Mouse (Mus musculus): ENCODE results near the gene Ntpcr. TPM values are rescaled to one million over a fixed set of nuclear protein-coding genes. Genes with fewer than 3 reads are reported as not detected.
A peak's percentile ranks its signal among the peaks of the same experiment; 100 is the strongest.

The Ntpcr gene
- polyA plus RNA-seq, 1 experiment from 2014 or later = 12.2 TPM

- H3K9me3 ChIP-seq (replicated peaks; ENCODE audit: control insufficient read depth, low read length) = no peaks in the 10 kb centered on the region
- H3K9ac ChIP-seq (ENCODE audit: low read depth, low read length) = no peak overlapping the region
- H3K4me2 ChIP-seq (ENCODE audit: low read depth, low read length) = no peak overlapping the region
- H3K27ac ChIP-seq (ENCODE audit: low read length) = no peak overlapping the region
- no peaks in the 10 kb centered on the region for H3K36me3 ChIP-seq (ENCODE audit: control insufficient read depth, insufficient read depth)
- 44% methylated on average over 9 of the region's 9 CpGs for WGBS (ENCODE audit: insufficient replicate concordance)
- H3K27me3 ChIP-seq (ENCODE audit: control insufficient read depth, insufficient read depth, low read depth, low read length) = no peaks in the 10 kb centered on the region
- no peak overlapping the region for H3K4me3 ChIP-seq (ENCODE audit: low read depth, low read length)
- H3K4me1 ChIP-seq (ENCODE audit: control insufficient read depth, low read depth, low read length) = no peaks in the 10 kb centered on the region
- no peak for ATAC-seq (ENCODE audit: low read depth)
Observed at GRCm38 (mm10) chr8:125756391-125757105, 26.8 kb downstream of the Ntpcr start.

- Histone ChIP-seq H3K9ac (ENCODE audit: low read depth, low read length) (no peak overlapping the region), H3K9me3 (replicated peaks; ENCODE audit: control insufficient read depth, low read length) (no peaks in the 10 kb centered on the region), H3K27me3 (ENCODE audit: control insufficient read depth, insufficient read depth, low read depth, low read length) (no peaks in the 10 kb centered on the region), H3K4me2 (ENCODE audit: low read depth, low read length) (no peak overlapping the region), H3K4me1 (ENCODE audit: control insufficient read depth, low read depth, low read length) (no peaks in the 10 kb centered on the region), H3K36me3 (ENCODE audit: control insufficient read depth, insufficient read depth) (no peaks in the 10 kb centered on the region), H3K4me3 (ENCODE audit: low read depth, low read length) (no peak overlapping the region), H3K27ac (ENCODE audit: low read length) (no peak overlapping the region)
- no peak for ATAC-seq (ENCODE audit: low read depth)
- WGBS (ENCODE audit: insufficient replicate concordance) = 29% methylated on average over 1 of the region's 1 CpGs
Observed at GRCm38 (mm10) chr8:125757106-125757496, 27.3 kb downstream of the Ntpcr start.

- no peak for ATAC-seq (ENCODE audit: low read depth)
- WGBS (ENCODE audit: insufficient replicate concordance) = 32% methylated on average over 10 of the region's 10 CpGs
Observed at GRCm38 (mm10) chr8:125759022-125759421, 29.3 kb downstream of the Ntpcr start.

GRCm38 (mm10) chr8:125763066-125763786 is 33.5 kb downstream of the Ntpcr start:
- H3K9ac ChIP-seq (ENCODE audit: low read depth, low read length) = no peak overlapping the region
- ATAC-seq (ENCODE audit: low read depth) = peak; percentile 53
- no peaks in the 10 kb centered on the region for H3K27me3 ChIP-seq (ENCODE audit: control insufficient read depth, insufficient read depth, low read depth, low read length)
- no peak overlapping the region for H3K4me2 ChIP-seq (ENCODE audit: low read depth, low read length)
- no peaks in the 10 kb centered on the region for H3K9me3 ChIP-seq (replicated peaks; ENCODE audit: control insufficient read depth, low read length)
- no peak overlapping the region for H3K4me3 ChIP-seq (ENCODE audit: low read depth, low read length)
- WGBS (ENCODE audit: insufficient replicate concordance) = 45% methylated on average over 16 of the region's 16 CpGs
- H3K27ac ChIP-seq (ENCODE audit: low read length) = no peak overlapping the region
- no peaks in the 10 kb centered on the region for H3K36me3 ChIP-seq (ENCODE audit: control insufficient read depth, insufficient read depth)
- no peaks in the 10 kb centered on the region for H3K4me1 ChIP-seq (ENCODE audit: control insufficient read depth, low read depth, low read length)

More at GRCm38 (mm10) chr8:125759022-125759421, 29.3 kb downstream of the Ntpcr start:
- H3K4me3 ChIP-seq (ENCODE audit: low read depth, low read length) = no peak overlapping the region
- no peak overlapping the region for H3K27ac ChIP-seq (ENCODE audit: low read length)
- H3K4me2 ChIP-seq (ENCODE audit: low read depth, low read length) = no peak overlapping the region
- no peak overlapping the region for H3K9ac ChIP-seq (ENCODE audit: low read depth, low read length)
- no peaks in the 10 kb centered on the region for H3K27me3 ChIP-seq (ENCODE audit: control insufficient read depth, insufficient read depth, low read depth, low read length)
- no peaks in the 10 kb centered on the region for H3K4me1 ChIP-seq (ENCODE audit: control insufficient read depth, low read depth, low read length)
- no peaks in the 10 kb centered on the region for H3K36me3 ChIP-seq (ENCODE audit: control insufficient read depth, insufficient read depth)
- no peaks in the 10 kb centered on the region for H3K9me3 ChIP-seq (replicated peaks; ENCODE audit: control insufficient read depth, low read length)

GRCm38 (mm10) chr8:125768079-125768478 is 38.3 kb downstream of the Ntpcr start:
- Histone ChIP-seq H3K4me2 (ENCODE audit: low read depth, low read length) (no peak overlapping the region), H3K36me3 (ENCODE audit: control insufficient read depth, insufficient read depth) (no peaks in the 10 kb centered on the region), H3K27ac (ENCODE audit: low read length) (no peak overlapping the region), H3K9me3 (replicated peaks; ENCODE audit: control insufficient read depth, low read length) (no peaks in the 10 kb centered on the region), H3K4me1 (ENCODE audit: control insufficient read depth, low read depth, low read length) (no peaks in the 10 kb centered on the region; the same call in 1 of the 2 replicates), H3K4me3 (ENCODE audit: low read depth, low read length) (no peak overlapping the region), H3K27me3 (ENCODE audit: control insufficient read depth, insufficient read depth, low read depth, low read length) (no peaks in the 10 kb centered on the region), H3K9ac (ENCODE audit: low read depth, low read length) (no peak overlapping the region)
- ATAC-seq (ENCODE audit: low read depth) = no peak
- 72% methylated on average over 10 of the region's 10 CpGs for WGBS (ENCODE audit: insufficient replicate concordance)

GRCm38 (mm10) chr8:125772300-125772699 is 42.5 kb downstream of the Ntpcr start:
- 61% methylated on average over 2 of the region's 2 CpGs for WGBS (ENCODE audit: insufficient replicate concordance)
- Histone ChIP-seq H3K4me2 (ENCODE audit: low read depth, low read length) (no peak overlapping the region), H3K36me3 (ENCODE audit: control insufficient read depth, insufficient read depth) (no peaks in the 10 kb centered on the region), H3K27ac (ENCODE audit: low read length) (no peak overlapping the region), H3K9me3 (replicated peaks; ENCODE audit: control insufficient read depth, low read length) (no peaks in the 10 kb centered on the region), H3K4me1 (ENCODE audit: control insufficient read depth, low read depth, low read length) (no peaks in the 10 kb centered on the region; the same call in 1 of the 2 replicates), H3K27me3 (ENCODE audit: control insufficient read depth, insufficient read depth, low read depth, low read length) (no peaks in the 10 kb centered on the region), H3K9ac (ENCODE audit: low read depth, low read length) (no peak overlapping the region), H3K4me3 (ENCODE audit: low read depth, low read length) (no peak overlapping the region)
- ATAC-seq (ENCODE audit: low read depth) = no peak

GRCm38 (mm10) chr8:125773281-125773803 is 43.6 kb downstream of the Ntpcr start:
- H3K4me1 ChIP-seq (ENCODE audit: control insufficient read depth, low read depth, low read length) = peaks cover 4% of the 10 kb centered on the region
- no peaks in the 10 kb centered on the region for H3K9me3 ChIP-seq (replicated peaks; ENCODE audit: control insufficient read depth, low read length)
- no peak overlapping the region for H3K4me2 ChIP-seq (ENCODE audit: low read depth, low read length)
- no peak overlapping the region for H3K9ac ChIP-seq (ENCODE audit: low read depth, low read length)
- H3K27ac ChIP-seq (ENCODE audit: low read length) = no peak overlapping the region
- H3K36me3 ChIP-seq (ENCODE audit: control insufficient read depth, insufficient read depth) = no peaks in the 10 kb centered on the region
- H3K4me3 ChIP-seq (ENCODE audit: low read depth, low read length) = no peak overlapping the region
- ATAC-seq (ENCODE audit: low read depth) = no peak
- WGBS (ENCODE audit: insufficient replicate concordance) = 58% methylated on average over 7 of the region's 7 CpGs
- no peaks in the 10 kb centered on the region for H3K27me3 ChIP-seq (ENCODE audit: control insufficient read depth, insufficient read depth, low read depth, low read length)

- H3K27ac ChIP-seq (ENCODE audit: low read length) = no peak overlapping the region
- H3K36me3 ChIP-seq (ENCODE audit: control insufficient read depth, insufficient read depth) = no peaks in the 10 kb centered on the region
- no peak overlapping the region for H3K4me3 ChIP-seq (ENCODE audit: low read depth, low read length)
- H3K4me2 ChIP-seq (ENCODE audit: low read depth, low read length) = no peak overlapping the region
- ATAC-seq (ENCODE audit: low read depth) = no peak
- H3K9me3 ChIP-seq (replicated peaks; ENCODE audit: control insufficient read depth, low read length) = no peaks in the 10 kb centered on the region
- no peaks in the 10 kb centered on the region for H3K27me3 ChIP-seq (ENCODE audit: control insufficient read depth, insufficient read depth, low read depth, low read length)
- peaks cover 4% of the 10 kb centered on the region for H3K4me1 ChIP-seq (ENCODE audit: control insufficient read depth, low read depth, low read length)
- 31% methylated on average over 3 of the region's 3 CpGs for WGBS (ENCODE audit: insufficient replicate concordance)
- no peak overlapping the region for H3K9ac ChIP-seq (ENCODE audit: low read depth, low read length)
Observed at GRCm38 (mm10) chr8:125775031-125775430, 45.3 kb downstream of the Ntpcr start.

GRCm38 (mm10) chr8:125776314-125776713 is 46.6 kb downstream of the Ntpcr start:
- ATAC-seq (ENCODE audit: low read depth) = no peak
- Histone ChIP-seq H3K4me1 (ENCODE audit: control insufficient read depth, low read depth, low read length) (peaks cover 4% of the 10 kb centered on the region), H3K27ac (ENCODE audit: low read length) (no peak overlapping the region), H3K36me3 (ENCODE audit: control insufficient read depth, insufficient read depth) (no peaks in the 10 kb centered on the region), H3K27me3 (ENCODE audit: control insufficient read depth, insufficient read depth, low read depth, low read length) (no peaks in the 10 kb centered on the region), H3K9me3 (replicated peaks; ENCODE audit: control insufficient read depth, low read length) (no peaks in the 10 kb centered on the region), H3K4me2 (ENCODE audit: low read depth, low read length) (no peak overlapping the region), H3K9ac (ENCODE audit: low read depth, low read length) (no peak overlapping the region), H3K4me3 (ENCODE audit: low read depth, low read length) (no peak overlapping the region)
- 72% methylated on average over 3 of the region's 3 CpGs for WGBS (ENCODE audit: insufficient replicate concordance)
